Mouse (Mus musculus) gastrocnemius, adult 18-20 months (tissue): ENCODE data around the gene Dgki. TPM values are rescaled to one million over a fixed set of nuclear protein-coding genes. Genes with fewer than 3 reads are reported as not detected.
A peak's percentile ranks its signal among the peaks of the same experiment; 100 is the strongest.

ENCODE experiments used
- DNase-seq: peaks from one replicate; pipeline ENCODE4 v3.0.0; 2021; ENCODE audit warnings: low spot score
- total RNA-seq, 2 experiments: library from RNA; stranded (reverse); gene quantifications; 2 replicates each; pipeline ENCODE4 v1.2.3; 2021

The Dgki gene
- total RNA-seq, 2 experiments from 2014 or later = 0.11 to 0.40 TPM

GRCm38 (mm10) chr6:37242100-37242768, 57.8 kb downstream of the Dgki start:
- DNase-seq = no peak

- DNase-seq = no peak
Observed at GRCm38 (mm10) chr6:37241434-37241833, 58.5 kb downstream of the Dgki start.

GRCm38 (mm10) chr6:37240140-37240539, 59.8 kb downstream of the Dgki start:
- no peak for DNase-seq

GRCm38 (mm10) chr6:37236893-37237292, 63.1 kb downstream of the Dgki start:
- no peak for DNase-seq

- DNase-seq = peak; percentile 13
Observed at GRCm38 (mm10) chr6:37231148-37231547, 68.8 kb downstream of the Dgki start.

- no peak for DNase-seq
Observed at GRCm38 (mm10) chr6:37222947-37223510, 77.0 kb downstream of the Dgki start.

- DNase-seq = no peak
Observed at GRCm38 (mm10) chr6:37222016-37222415, 78.0 kb downstream of the Dgki start.

- DNase-seq = no peak
Observed at GRCm38 (mm10) chr6:37219110-37219509, 80.9 kb downstream of the Dgki start.

GRCm38 (mm10) chr6:37216342-37216763, 83.6 kb downstream of the Dgki start:
- peak; percentile 29 for DNase-seq

- no peak for DNase-seq
Observed at GRCm38 (mm10) chr6:37215655-37216054, 84.3 kb downstream of the Dgki start.

- no peak for DNase-seq
Observed at GRCm38 (mm10) chr6:37212930-37213329, 87.1 kb downstream of the Dgki start.

GRCm38 (mm10) chr6:37211545-37212247, 88.3 kb downstream of the Dgki start:
- no peak for DNase-seq

GRCm38 (mm10) chr6:37202901-37203300, 97.1 kb downstream of the Dgki start:
- DNase-seq = no peak

- no peak for DNase-seq
Observed at GRCm38 (mm10) chr6:37200840-37201239, 99.1 kb downstream of the Dgki start.

- no peak for DNase-seq
Observed at GRCm38 (mm10) chr6:37199502-37199901, 100.5 kb downstream of the Dgki start.

- DNase-seq = no peak
Observed at GRCm38 (mm10) chr6:37197745-37198144, 102.2 kb downstream of the Dgki start.

- no peak for DNase-seq
Observed at GRCm38 (mm10) chr6:37196870-37197269, 103.1 kb downstream of the Dgki start.

- no peak for DNase-seq
Observed at GRCm38 (mm10) chr6:37195766-37196165, 104.2 kb downstream of the Dgki start.

- no peak for DNase-seq
Observed at GRCm38 (mm10) chr6:37181961-37182360, 118.0 kb downstream of the Dgki start.

- DNase-seq = no peak
Observed at GRCm38 (mm10) chr6:37171149-37171832, 128.7 kb downstream of the Dgki start.

GRCm38 (mm10) chr6:37158880-37159279, 141.1 kb downstream of the Dgki start:
- no peak for DNase-seq

- no peak for DNase-seq
Observed at GRCm38 (mm10) chr6:37154051-37154450, 145.9 kb downstream of the Dgki start.
